Mouse (Mus musculus) erythroblast, embryonic 14.5 days (primary cell): ENCODE results near the gene 1700086D15Rik.

ENCODE experiments used
- GATA1 ChIP-seq: IDR thresholded peaks from 2 replicates; pipeline ENCODE4 v1.6.1; 2012; ENCODE audit warnings: low read length, inconsistent platforms, mixed read lengths
- TAL1 ChIP-seq: IDR thresholded peaks from 3 replicates; pipeline ENCODE4 v1.6.1; 2012; ENCODE audit warnings: low read length, inconsistent platforms, mixed read lengths

DNA sequence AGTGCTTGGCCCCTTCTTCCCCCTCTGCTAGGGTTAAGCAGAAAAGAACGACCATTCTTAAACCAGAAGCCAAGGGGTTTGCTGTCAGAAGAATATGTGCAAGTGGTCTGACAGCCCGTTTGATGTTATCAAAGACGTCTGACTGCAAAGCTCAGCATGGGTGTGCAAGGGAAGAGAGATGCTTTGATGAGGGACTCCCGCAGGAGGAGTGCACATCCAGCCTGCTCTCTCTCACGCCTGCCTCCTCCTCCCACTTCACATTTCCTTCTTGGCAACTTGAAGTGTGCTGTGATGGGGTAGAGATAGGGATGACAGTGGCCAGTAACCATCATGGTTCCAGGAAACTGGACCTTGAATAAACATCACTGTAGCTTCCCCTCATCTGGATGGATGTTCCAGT lies 42.5 kb upstream of the 1700086D15Rik start:
- TF ChIP-seq GATA1, result no peak
- no peak for TF ChIP-seq TAL1
